Mouse (Mus musculus): ENCODE data around the gene Rnf41. TPM values are rescaled to one million over a fixed set of nuclear protein-coding genes. Genes with fewer than 3 reads are reported as not detected.

Gene Rnf41
- polyA plus RNA-seq, 2 experiments = 4.8 to 5.9 TPM

GRCm38 (mm10) chr10:128382482-128382881 is 29.0 kb upstream of the Rnf41 start:
- no peak overlapping the region for H3K4me2 ChIP-seq (ENCODE audit: low read depth)
- WGBS (ENCODE audit: insufficient replicate concordance) = 86% methylated on average over 8 of the region's 8 CpGs
- no peak overlapping the region for H3K4me3 ChIP-seq (ENCODE audit: insufficient read depth in 1 of 2, low read depth in 2 of 2, low read length in 2 of 2)
- TF ChIP-seq EP300 (IDR thresholded peaks at IDR 0.05; ENCODE audit: low read depth) (no peak), CTCF (IDR thresholded peaks at IDR 0.05; ENCODE audit: low read depth) (no peak)
- DNase-seq (ENCODE audit: low read depth in 3 of 3, low spot score in 3 of 3) (no peak), ATAC-seq (ENCODE audit: insufficient read depth) (no peak)
- no peak overlapping the region for H3K27ac ChIP-seq
- H3K9ac ChIP-seq (replicated peaks) = no peak overlapping the region
- H3K4me1 ChIP-seq (replicated peaks; ENCODE audit: control insufficient read depth in 2 of 2, insufficient read depth in 2 of 2, low read length in 1 of 2) = peaks cover 3 to 10% of the 10 kb centered on the region in 2 experiments; a peak in 3 of 4 replicates
- H3K36me3 ChIP-seq (replicated peaks; ENCODE audit: control insufficient read depth, insufficient read depth, low read depth) = peaks cover 32% of the 10 kb centered on the region
- H3K27me3 ChIP-seq (ENCODE audit: control insufficient read depth, insufficient read depth, low read length) = no peaks in the 10 kb centered on the region
- no peaks in the 10 kb centered on the region for H3K9me3 ChIP-seq (ENCODE audit: control insufficient read depth, low read length)

GRCm38 (mm10) chr10:128385902-128386301 is 25.6 kb upstream of the Rnf41 start:
- H3K36me3 ChIP-seq (replicated peaks; ENCODE audit: control insufficient read depth, insufficient read depth, low read depth) = peaks cover 52% of the 10 kb centered on the region
- DNase-seq (ENCODE audit: low read depth in 3 of 3, low spot score in 3 of 3) (no peak), ATAC-seq (ENCODE audit: insufficient read depth) (no peak)
- TF ChIP-seq CTCF (IDR thresholded peaks at IDR 0.05; ENCODE audit: low read depth) = no peak
- TF ChIP-seq EP300 (IDR thresholded peaks at IDR 0.05; ENCODE audit: low read depth) = no peak
- no peak overlapping the region for H3K4me2 ChIP-seq (ENCODE audit: low read depth)
- H3K4me1 ChIP-seq (replicated peaks; ENCODE audit: control insufficient read depth in 2 of 2, insufficient read depth in 2 of 2, low read length in 1 of 2) = no peaks in the 10 kb centered on the region
- WGBS (ENCODE audit: insufficient replicate concordance) = 81% methylated on average over 7 of the region's 7 CpGs
- H3K27me3 ChIP-seq (ENCODE audit: control insufficient read depth, insufficient read depth, low read length) = no peaks in the 10 kb centered on the region
- H3K9me3 ChIP-seq (ENCODE audit: control insufficient read depth, low read length) = no peaks in the 10 kb centered on the region
- H3K4me3 ChIP-seq (ENCODE audit: insufficient read depth in 1 of 2, low read depth in 2 of 2, low read length in 2 of 2) = no peak overlapping the region
- H3K27ac ChIP-seq = no peak overlapping the region
- no peak overlapping the region for H3K9ac ChIP-seq (replicated peaks)

GRCm38 (mm10) chr10:128388941-128389340 is 22.5 kb upstream of the Rnf41 start:
- no peak overlapping the region for H3K9ac ChIP-seq (replicated peaks)
- H3K4me1 ChIP-seq (replicated peaks; ENCODE audit: control insufficient read depth in 2 of 2, insufficient read depth in 2 of 2, low read length in 1 of 2) = no peaks in the 10 kb centered on the region
- DNase-seq (ENCODE audit: low read depth in 3 of 3, low spot score in 3 of 3) (no peak), ATAC-seq (ENCODE audit: insufficient read depth) (no peak)
- H3K27ac ChIP-seq = no peak overlapping the region
- no peaks in the 10 kb centered on the region for H3K27me3 ChIP-seq (ENCODE audit: control insufficient read depth, insufficient read depth, low read length)
- 88% methylated on average over 14 of the region's 14 CpGs for WGBS (ENCODE audit: insufficient replicate concordance)
- no peak overlapping the region for H3K4me2 ChIP-seq (ENCODE audit: low read depth)
- no peaks in the 10 kb centered on the region for H3K9me3 ChIP-seq (ENCODE audit: control insufficient read depth, low read length)
- peaks cover 35% of the 10 kb centered on the region for H3K36me3 ChIP-seq (replicated peaks; ENCODE audit: control insufficient read depth, insufficient read depth, low read depth)
- TF ChIP-seq CTCF (IDR thresholded peaks at IDR 0.05; ENCODE audit: low read depth) = no peak
- no peak for TF ChIP-seq EP300 (IDR thresholded peaks at IDR 0.05; ENCODE audit: low read depth)
- H3K4me3 ChIP-seq (ENCODE audit: insufficient read depth in 1 of 2, low read depth in 2 of 2, low read length in 2 of 2) = no peak overlapping the region

GRCm38 (mm10) chr10:128389570-128389969 is 21.9 kb upstream of the Rnf41 start:
- DNase-seq (ENCODE audit: low read depth in 3 of 3, low spot score in 3 of 3) (no peak), ATAC-seq (ENCODE audit: insufficient read depth) (no peak)
- TF ChIP-seq CTCF (IDR thresholded peaks at IDR 0.05; ENCODE audit: low read depth) (no peak), EP300 (IDR thresholded peaks at IDR 0.05; ENCODE audit: low read depth) (no peak)
- no peaks in the 10 kb centered on the region for H3K27me3 ChIP-seq (ENCODE audit: control insufficient read depth, insufficient read depth, low read length)
- no peak overlapping the region for H3K4me2 ChIP-seq (ENCODE audit: low read depth)
- H3K36me3 ChIP-seq (replicated peaks; ENCODE audit: control insufficient read depth, insufficient read depth, low read depth) = peaks cover 30% of the 10 kb centered on the region
- no peaks in the 10 kb centered on the region for H3K4me1 ChIP-seq (replicated peaks; ENCODE audit: control insufficient read depth in 2 of 2, insufficient read depth in 2 of 2, low read length in 1 of 2)
- WGBS (ENCODE audit: insufficient replicate concordance) = 67% methylated on average over 6 of the region's 6 CpGs
- no peaks in the 10 kb centered on the region for H3K9me3 ChIP-seq (ENCODE audit: control insufficient read depth, low read length)
- no peak overlapping the region for H3K4me3 ChIP-seq (ENCODE audit: insufficient read depth in 1 of 2, low read depth in 2 of 2, low read length in 2 of 2)
- H3K9ac ChIP-seq (replicated peaks) = no peak overlapping the region
- no peak overlapping the region for H3K27ac ChIP-seq

- H3K4me2 ChIP-seq (ENCODE audit: low read depth) = no peak overlapping the region
- TF ChIP-seq CTCF (IDR thresholded peaks at IDR 0.05; ENCODE audit: low read depth) (no peak), EP300 (IDR thresholded peaks at IDR 0.05; ENCODE audit: low read depth) (no peak)
- H3K27me3 ChIP-seq (ENCODE audit: control insufficient read depth, insufficient read depth, low read length) = no peaks in the 10 kb centered on the region
- no peak overlapping the region for H3K27ac ChIP-seq
- H3K9ac ChIP-seq (replicated peaks) = no peak overlapping the region
- H3K36me3 ChIP-seq (replicated peaks; ENCODE audit: control insufficient read depth, insufficient read depth, low read depth) = peaks cover 27% of the 10 kb centered on the region
- DNase-seq (ENCODE audit: low read depth in 3 of 3, low spot score in 3 of 3) (no peak), ATAC-seq (ENCODE audit: insufficient read depth) (no peak)
- H3K4me1 ChIP-seq (replicated peaks; ENCODE audit: control insufficient read depth in 2 of 2, insufficient read depth in 2 of 2, low read length in 1 of 2) = no peaks in the 10 kb centered on the region
- H3K4me3 ChIP-seq (ENCODE audit: insufficient read depth in 1 of 2, low read depth in 2 of 2, low read length in 2 of 2) = no peak overlapping the region
- no peaks in the 10 kb centered on the region for H3K9me3 ChIP-seq (ENCODE audit: control insufficient read depth, low read length)
- 91% methylated on average over 12 of the region's 12 CpGs for WGBS (ENCODE audit: insufficient replicate concordance)
These were observed 21.1 kb upstream of the Rnf41 start for GRCm38 (mm10) chr10:128390366-128390765.
